Mouse (Mus musculus) midbrain, embryonic 12.5 days (tissue): ENCODE data around the gene Vwa3b. TPM values are rescaled to one million over a fixed set of nuclear protein-coding genes. Genes with fewer than 3 reads are reported as not detected.

Experiments
- ATAC-seq: fragments of 200-750 bp; cut with Nextera tagmentation; 2 replicates; pipeline ENCODE4 v1.8.0; 2017; ENCODE audit warnings: low read depth, moderate TSS enrichment, moderate library complexity; ENCODE audit not compliant: low FRiP score
- H3K27ac ChIP-seq: fragments of 300-500 bp; sonication (generic); replicated peaks from 2 replicates; pipeline ENCODE4 v1.5.1; 2016; ENCODE audit warnings: mild to moderate bottlenecking
- H3K27me3 ChIP-seq: fragments of 300-500 bp; sonication (generic); 2 replicates; pipeline ENCODE4 v1.6.1; 2016; ENCODE audit warnings: mild to moderate bottlenecking
- H3K36me3 ChIP-seq: fragments of 300-500 bp; sonication (generic); 2 replicates; pipeline ENCODE4 v1.6.1; 2016
- H3K4me1 ChIP-seq: fragments of 300-500 bp; sonication (generic); 2 replicates; pipeline ENCODE4 v1.6.1; 2016
- H3K4me2 ChIP-seq: fragments of 300-500 bp; sonication (generic); replicated peaks from 2 replicates; pipeline ENCODE4 v1.6.1; 2016; ENCODE audit warnings: mild to moderate bottlenecking, moderate library complexity
- H3K4me3 ChIP-seq: fragments of 300-500 bp; sonication (generic); 2 replicates; pipeline ENCODE4 v1.5.1; 2016; ENCODE audit warnings: mild to moderate bottlenecking
- H3K9ac ChIP-seq: fragments of 300-500 bp; sonication (generic); replicated peaks from 2 replicates; pipeline ENCODE4 v1.6.1; 2016; ENCODE audit warnings: mild to moderate bottlenecking, moderate library complexity
- H3K9me3 ChIP-seq: fragments of 300-500 bp; sonication (generic); 2 replicates; pipeline ENCODE4 v1.6.1; 2016; ENCODE audit warnings: mild to moderate bottlenecking
- WGBS: fragments of 180-500 bp; shearing (Covaris S2); methylation state at CpG from one replicate; pipeline ENCODE4 v1.1.7; 2016; 5-methylcytosine and 5-hydroxymethylcytosine counted together
- polyA plus RNA-seq: library from polyadenylated mRNA; unstranded; fragments of >200 nt; fragmentation: Nextera tagmentation; extraction: Ambion mirVana; gene quantifications from 2 replicates; pipeline ENCODE4 v1.2.1, GENCODE M21; 2016

Gene Vwa3b
- polyA plus RNA-seq, 1 experiment from 2014 or later: 0.68 TPM

DNA sequence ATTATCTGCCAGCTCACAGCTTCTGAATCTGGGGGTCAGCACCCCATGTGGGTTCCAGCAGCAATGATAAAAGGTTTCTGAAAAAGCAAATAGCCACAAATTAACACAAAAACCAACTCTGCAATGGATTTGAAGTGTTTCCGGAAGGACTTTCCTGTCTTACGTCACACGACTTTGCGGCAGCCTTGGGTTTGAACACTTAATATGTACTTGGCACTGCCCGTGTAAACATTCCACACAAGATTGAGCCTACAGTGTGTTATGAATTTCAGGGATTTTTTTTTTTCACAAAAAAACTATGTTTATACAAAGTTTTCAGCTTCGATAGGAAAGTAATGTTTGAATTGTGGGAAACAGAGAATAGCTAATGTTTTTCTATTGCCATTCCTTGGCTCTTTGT is 7.4 kb upstream of the Vwa3b start:
- no peak overlapping the region for H3K9ac ChIP-seq
- H3K4me3 ChIP-seq: no peak overlapping the region
- no peaks in the 10 kb centered on the region for H3K4me1 ChIP-seq
- H3K9me3 ChIP-seq: no peaks in the 10 kb centered on the region
- H3K4me2 ChIP-seq: no peak overlapping the region
- no peak for ATAC-seq
- H3K36me3 ChIP-seq: no peaks in the 10 kb centered on the region
- no peaks in the 10 kb centered on the region for H3K27me3 ChIP-seq
- H3K27ac ChIP-seq: no peak overlapping the region
- 92% methylated on average over 6 of the region's 6 CpGs for WGBS

DNA sequence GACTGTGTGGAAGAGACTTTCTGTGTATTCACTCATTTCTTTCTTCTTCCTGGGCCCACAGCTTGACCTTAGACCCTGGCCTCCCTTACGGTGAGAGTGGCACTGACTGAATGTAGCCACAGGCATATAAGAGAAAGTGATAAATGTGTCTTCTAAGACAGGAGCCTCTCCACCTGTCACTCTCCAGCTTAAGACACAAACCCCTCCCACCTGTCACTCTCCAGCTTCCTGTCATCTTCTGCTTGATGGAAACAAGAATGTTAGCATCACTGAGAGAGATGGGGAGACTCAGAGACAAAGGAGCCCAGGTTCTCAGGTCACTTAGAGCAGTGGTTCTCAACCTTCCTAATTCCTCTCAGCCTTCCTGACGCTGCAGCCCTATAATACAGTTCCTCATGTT is 3.7 kb upstream of the Vwa3b start:
- no peak for ATAC-seq
- Histone ChIP-seq H3K27ac (no peak overlapping the region), H3K9ac (no peak overlapping the region), H3K4me1 (no peaks in the 10 kb centered on the region), H3K4me2 (no peak overlapping the region), H3K36me3 (no peaks in the 10 kb centered on the region), H3K27me3 (no peaks in the 10 kb centered on the region), H3K9me3 (no peaks in the 10 kb centered on the region), H3K4me3 (no peak overlapping the region)
- WGBS: 84% methylated on average over 2 of the region's 2 CpGs

GRCm38 (mm10) chr1:37024736-37025135 is 1.7 kb upstream of the Vwa3b start:
- 93% methylated on average over 7 of the region's 7 CpGs for WGBS
- H3K9me3 ChIP-seq: no peaks in the 10 kb centered on the region

DNA sequence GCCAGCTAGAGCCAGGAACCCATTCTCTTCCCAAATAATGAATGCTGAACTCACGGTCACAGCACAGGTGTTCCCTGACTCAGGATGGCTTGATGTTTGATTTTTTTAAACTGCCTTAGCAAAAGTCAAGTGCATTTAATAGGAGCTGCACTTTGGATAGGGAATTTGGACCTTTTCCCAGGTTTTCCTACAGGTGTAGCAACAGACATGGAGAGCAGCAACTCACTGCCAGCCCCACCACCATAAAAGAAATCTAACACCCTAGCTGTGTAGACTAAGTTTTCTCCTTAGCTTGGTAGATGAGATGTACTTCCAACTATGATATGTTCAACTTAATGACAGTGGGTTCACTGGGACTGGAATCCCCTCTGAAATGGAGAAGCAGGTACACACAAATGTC is 1.0 kb upstream of the Vwa3b start:
- Histone ChIP-seq H3K4me1 (peaks cover 13% of the 10 kb centered on the region), H3K9me3 (no peaks in the 10 kb centered on the region), H3K4me2 (no peak overlapping the region), H3K4me3 (no peak overlapping the region), H3K36me3 (no peaks in the 10 kb centered on the region), H3K9ac (no peak overlapping the region), H3K27me3 (peaks cover 6% of the 10 kb centered on the region; the same call in 1 of the 2 replicates), H3K27ac (no peak overlapping the region)
- no peak for ATAC-seq
- 92% methylated on average over 1 of the region's 1 CpGs for WGBS

More at GRCm38 (mm10) chr1:37024736-37025135, 1.7 kb upstream of the Vwa3b start:
- no peak for ATAC-seq
- no peaks in the 10 kb centered on the region for H3K36me3 ChIP-seq
- no peak overlapping the region for H3K27ac ChIP-seq
- H3K9ac ChIP-seq: no peak overlapping the region
- H3K4me1 ChIP-seq: peaks cover 10% of the 10 kb centered on the region
- no peak overlapping the region for H3K4me3 ChIP-seq
- no peaks in the 10 kb centered on the region for H3K27me3 ChIP-seq
- H3K4me2 ChIP-seq: no peak overlapping the region

GRCm38 (mm10) chr1:37026866-37027265 is 470 bp downstream of the Vwa3b start:
- Histone ChIP-seq H3K27ac (no peak overlapping the region), H3K9me3 (no peaks in the 10 kb centered on the region), H3K9ac (no peak overlapping the region), H3K36me3 (no peaks in the 10 kb centered on the region), H3K4me3 (no peak overlapping the region), H3K4me1 (peaks cover 13% of the 10 kb centered on the region), H3K4me2 (no peak overlapping the region), H3K27me3 (peaks cover 10% of the 10 kb centered on the region; the same call in 1 of the 2 replicates)
- no peak for ATAC-seq
- WGBS: 81% methylated on average over 6 of the region's 6 CpGs

DNA sequence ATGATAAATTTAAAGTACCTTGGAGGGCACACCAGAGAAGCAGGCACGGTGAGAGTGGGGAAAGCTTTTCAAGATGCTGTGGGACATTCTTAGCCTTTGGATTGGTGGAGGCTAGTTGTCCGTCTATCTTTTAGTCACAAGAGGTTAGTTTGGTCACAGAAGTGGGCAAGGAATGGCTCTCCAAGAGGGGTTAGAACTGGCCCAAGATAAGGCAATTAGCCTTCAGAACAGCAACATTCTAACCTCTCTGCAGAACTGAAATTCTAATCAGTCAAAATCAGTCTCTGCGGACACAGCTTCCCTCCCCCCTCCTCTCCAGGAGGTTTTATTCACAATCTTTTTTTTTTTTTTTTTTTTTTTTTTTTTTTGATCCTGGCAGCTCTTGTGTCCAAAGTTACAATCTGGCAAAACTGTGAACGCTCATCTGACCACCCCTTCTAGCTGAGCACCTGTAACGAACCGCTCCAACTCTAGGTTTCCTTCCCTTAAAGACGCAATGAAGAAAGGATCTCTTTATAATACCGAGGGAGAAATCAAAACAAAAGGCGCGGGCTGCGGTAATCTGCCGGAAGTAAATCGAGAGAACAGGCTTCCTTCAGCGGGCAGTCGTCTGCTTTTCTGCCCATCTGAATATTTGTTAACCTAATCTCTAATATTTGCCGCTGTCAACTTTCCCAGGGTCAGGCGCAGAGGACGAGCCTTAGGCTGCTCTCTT is 2.2 kb downstream of the Vwa3b start:
- Histone ChIP-seq H3K4me1 (peaks cover 13% of the 10 kb centered on the region), H3K9ac (peak overlapping the region; percentile 43), H3K36me3 (no peaks in the 10 kb centered on the region), H3K9me3 (no peaks in the 10 kb centered on the region), H3K4me3 (peak overlapping the region; percentile 54), H3K4me2 (peak overlapping the region; percentile 77), H3K27me3 (peaks cover 10% of the 10 kb centered on the region; the same call in 1 of the 2 replicates), H3K27ac (peak overlapping the region; percentile 58)
- 0 out of 2 replicates have a peak, but pooled peaks have one; percentile 17 for ATAC-seq
- WGBS: 6% methylated on average over 18 of the region's 18 CpGs

GRCm38 (mm10) chr1:37029154-37029907 is 2.9 kb downstream of the Vwa3b start:
- WGBS: 2% methylated on average over 26 of the region's 26 CpGs
- Histone ChIP-seq H3K36me3 (no peaks in the 10 kb centered on the region), H3K4me2 (peak overlapping the region; percentile 77), H3K9ac (peak overlapping the region; percentile 43), H3K9me3 (no peaks in the 10 kb centered on the region), H3K27ac (peak overlapping the region; percentile 58), H3K4me3 (peak overlapping the region; percentile 54), H3K4me1 (peaks cover 13% of the 10 kb centered on the region), H3K27me3 (peaks cover 10% of the 10 kb centered on the region; the same call in 1 of the 2 replicates)
- peak; percentile 99 for ATAC-seq

- WGBS: 37% methylated on average over 5 of the region's 5 CpGs
- Histone ChIP-seq H3K4me1 (peaks cover 13% of the 10 kb centered on the region), H3K9me3 (no peaks in the 10 kb centered on the region), H3K36me3 (no peaks in the 10 kb centered on the region), H3K27me3 (peaks cover 10% of the 10 kb centered on the region; the same call in 1 of the 2 replicates), H3K9ac (no peak overlapping the region), H3K4me2 (peak overlapping the region; percentile 77), H3K4me3 (no peak overlapping the region), H3K27ac (no peak overlapping the region)
- ATAC-seq: no peak
These were observed 3.5 kb downstream of the Vwa3b start for GRCm38 (mm10) chr1:37029942-37030341.

GRCm38 (mm10) chr1:37030693-37031092 is 4.3 kb downstream of the Vwa3b start:
- Histone ChIP-seq H3K9ac (no peak overlapping the region), H3K4me1 (peaks cover 13% of the 10 kb centered on the region), H3K4me2 (no peak overlapping the region), H3K36me3 (no peaks in the 10 kb centered on the region), H3K27ac (no peak overlapping the region), H3K9me3 (no peaks in the 10 kb centered on the region), H3K4me3 (no peak overlapping the region), H3K27me3 (peaks cover 10% of the 10 kb centered on the region; the same call in 1 of the 2 replicates)
- WGBS: 81% methylated on average over 2 of the region's 2 CpGs
- ATAC-seq: no peak

DNA sequence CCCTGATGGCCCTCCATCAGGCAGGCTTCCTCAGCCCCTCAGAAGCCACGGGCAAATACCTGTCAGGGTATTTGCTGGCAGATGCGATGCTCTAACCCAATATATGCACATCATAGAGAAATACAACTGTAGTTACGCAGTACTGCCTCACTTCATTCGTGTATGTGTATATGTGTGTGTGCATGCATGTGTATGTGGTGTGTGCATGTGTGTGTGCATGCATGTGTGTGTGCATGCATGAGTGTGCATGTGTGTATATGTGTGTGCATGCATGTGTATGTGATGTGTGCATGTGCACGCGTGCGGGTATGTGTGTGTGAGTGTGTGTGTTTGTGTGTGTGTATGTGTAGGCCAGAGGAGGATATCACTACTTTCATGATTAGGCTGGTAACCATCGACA is 9.5 kb downstream of the Vwa3b start:
- Histone ChIP-seq H3K9ac (no peak overlapping the region), H3K4me2 (no peak overlapping the region), H3K4me1 (no peaks in the 10 kb centered on the region), H3K9me3 (no peaks in the 10 kb centered on the region), H3K27ac (no peak overlapping the region), H3K36me3 (no peaks in the 10 kb centered on the region), H3K4me3 (no peak overlapping the region), H3K27me3 (no peaks in the 10 kb centered on the region)
- ATAC-seq: no peak
- 92% methylated on average over 8 of the region's 8 CpGs for WGBS

- Histone ChIP-seq H3K36me3 (no peaks in the 10 kb centered on the region), H3K4me3 (no peak overlapping the region), H3K4me1 (no peaks in the 10 kb centered on the region), H3K27me3 (no peaks in the 10 kb centered on the region), H3K27ac (no peak overlapping the region), H3K4me2 (no peak overlapping the region), H3K9me3 (no peaks in the 10 kb centered on the region), H3K9ac (no peak overlapping the region)
- 89% methylated on average over 7 of the region's 7 CpGs for WGBS
- no peak for ATAC-seq
These were observed 14.7 kb downstream of the Vwa3b start for GRCm38 (mm10) chr1:37041126-37041525.

GRCm38 (mm10) chr1:37041856-37042255 is 15.5 kb downstream of the Vwa3b start:
- no peaks in the 10 kb centered on the region for H3K9me3 ChIP-seq
- 83% methylated on average over 5 of the region's 5 CpGs for WGBS

More at GRCm38 (mm10) chr1:37041856-37042255, 15.5 kb downstream of the Vwa3b start:
- ATAC-seq: no peak
- Histone ChIP-seq H3K27ac (no peak overlapping the region), H3K4me3 (no peak overlapping the region), H3K4me2 (no peak overlapping the region), H3K36me3 (no peaks in the 10 kb centered on the region), H3K4me1 (no peaks in the 10 kb centered on the region), H3K27me3 (no peaks in the 10 kb centered on the region), H3K9ac (no peak overlapping the region)
